Mouse (Mus musculus) ES-E14 (cell line): ENCODE results near the gene Nop2. TPM values are rescaled to one million over a fixed set of nuclear protein-coding genes. Genes with fewer than 3 reads are reported as not detected.

ENCODE experiments used
- DNase-seq: peaks from one replicate; pipeline ENCODE4 v3.0.0-alpha.2; 2013; ENCODE audit warnings: low read depth, low spot score
- H3K27ac ChIP-seq: 2 replicates; pipeline ENCODE4 v1.5.1; 2012; ENCODE audit warnings: low read depth, mild to moderate bottlenecking, low read length, moderate library complexity, mixed read lengths; ENCODE audit not compliant: poor library complexity, insufficient read depth, severe bottlenecking
- H3K36me3 ChIP-seq: 2 replicates; pipeline ENCODE4 v1.6.1; 2012; ENCODE audit warnings: mild to moderate bottlenecking, low read length, moderate library complexity, mixed read lengths; ENCODE audit not compliant: control insufficient read depth, poor library complexity, insufficient read depth, severe bottlenecking
- H3K4me1 ChIP-seq, 2 experiments: fragments of 150-350 bp in 1 of 2; sonication (generic) in 1 of 2; 2 replicates each; pipeline ENCODE4 v1.6.1; 2012; ENCODE audit warnings: low read length in 2 of 2, mild to moderate bottlenecking in 1 of 2, mixed read lengths in 1 of 2; ENCODE audit not compliant: control insufficient read depth in 2 of 2, insufficient read depth in 2 of 2, poor library complexity in 1 of 2
- H3K4me3 ChIP-seq, 2 experiments: fragments of 150-350 bp in 1 of 2; sonication (generic) in 1 of 2; 2 replicates each; pipeline ENCODE4 v1.5.1; 2012; ENCODE audit warnings: low read length in 2 of 2, low read depth in 1 of 2, mild to moderate bottlenecking in 1 of 2, mixed read lengths in 1 of 2; ENCODE audit not compliant: insufficient read depth in 1 of 2, poor library complexity in 1 of 2, severe bottlenecking in 1 of 2
- H3K9ac ChIP-seq: 2 replicates; pipeline ENCODE4 v1.6.1; 2012; ENCODE audit warnings: low read depth, mild to moderate bottlenecking, low read length, mixed read lengths; ENCODE audit not compliant: poor library complexity, insufficient read depth, severe bottlenecking
- H3K9me3 ChIP-seq: fragments of 150-350 bp; sonication (generic); 2 replicates; pipeline ENCODE4 v1.6.1; 2012; ENCODE audit warnings: low read depth, mild to moderate bottlenecking, low read length; ENCODE audit not compliant: control insufficient read depth, insufficient read depth
- CHD2 ChIP-seq: IDR thresholded peaks from 2 replicates; pipeline ENCODE4 v1.6.1; 2014; ENCODE audit warnings: mild to moderate bottlenecking, low read depth, low read length, inconsistent platforms
- HCFC1 ChIP-seq: IDR thresholded peaks from 2 replicates; pipeline ENCODE4 v1.6.1; 2012; ENCODE audit warnings: low read length, inconsistent platforms, borderline replicate concordance; ENCODE audit not compliant: insufficient read depth
- MAFK ChIP-seq: IDR thresholded peaks from 2 replicates; pipeline ENCODE4 v1.6.1; 2014; ENCODE audit warnings: mild to moderate bottlenecking, low read depth, low read length, inconsistent platforms; ENCODE audit not compliant: insufficient read depth
- ZC3H11A ChIP-seq: IDR thresholded peaks from 2 replicates; pipeline ENCODE4 v1.6.1; 2012; ENCODE audit warnings: low read depth, mild to moderate bottlenecking, inconsistent platforms, low read length, borderline replicate concordance
- ZNF384 ChIP-seq: IDR thresholded peaks from 2 replicates; pipeline ENCODE4 v1.6.1; 2012; ENCODE audit warnings: low read depth, low read length, inconsistent platforms
- in situ Hi-C, 2 experiments: fragments of 600-800 bp; cut with MboI; formaldehyde crosslinking; loops; one replicate each; pipeline ENCODE4 v1.15.1; 2025; ENCODE audit warnings: low sequenced_read_pairs in 2 of 2, inconsistent platforms in 1 of 2; ENCODE audit not compliant: unreplicated experiment in 2 of 2
- total RNA-seq: library from RNA; depleted of rRNA; stranded (reverse); fragments of 300-350 nt; gene quantifications from 2 replicates; pipeline ENCODE4 v1.2.3, GENCODE M21; 2012

The Nop2 gene
- total RNA-seq, 1 experiment, result 174 TPM

DNA sequence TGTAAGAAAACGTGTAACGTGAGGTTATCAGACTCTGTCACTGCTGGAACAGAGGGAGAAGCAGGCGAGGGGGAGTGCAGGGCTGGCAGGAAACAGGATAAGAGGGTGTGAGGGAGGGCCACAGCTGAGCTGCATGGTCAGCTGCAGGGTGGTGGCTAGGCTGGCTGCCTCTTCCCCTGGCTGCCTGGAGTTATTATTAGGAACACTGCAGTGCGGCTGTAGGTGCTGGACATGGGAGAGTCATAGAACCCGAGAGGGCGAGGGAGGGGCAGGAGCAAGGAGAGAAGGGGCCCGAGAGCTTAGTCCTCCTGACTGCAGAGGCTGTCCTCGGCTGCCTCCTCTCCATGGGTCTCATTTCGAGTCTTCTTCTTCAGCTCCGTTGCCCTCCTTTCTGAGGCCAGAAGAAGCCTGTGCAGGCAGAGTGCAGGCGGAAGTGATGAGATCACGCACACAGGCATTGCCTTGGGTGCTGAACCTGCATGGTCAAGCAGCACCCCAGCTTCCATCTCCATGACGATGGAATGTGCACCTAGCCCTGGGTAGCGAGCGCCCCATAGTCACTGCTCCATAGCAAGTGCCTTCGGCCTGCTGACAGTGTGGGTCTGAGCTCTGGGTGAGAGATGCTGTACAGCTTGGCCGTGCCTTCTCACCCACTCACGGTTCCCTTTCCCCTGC, 16.7 kb downstream of the Nop2 start:
- no peak for DNase-seq
- Histone ChIP-seq H3K27ac (no peak overlapping the region), H3K4me3 (peak overlapping the region in 1 of 2 experiments; percentile 5; a peak in 1 of 4 replicates), H3K36me3 (peaks cover 12% of the 10 kb centered on the region), H3K9ac (no peak overlapping the region), H3K4me1 (peaks cover 4 to 32% of the 10 kb centered on the region in 2 experiments; a peak in 2 of 4 replicates), H3K9me3 (no peaks in the 10 kb centered on the region)
- in situ Hi-C loops, result no loop called here
- TF ChIP-seq MAFK, result no peak
- TF ChIP-seq ZNF384, result no peak
- no peak for TF ChIP-seq ZC3H11A
- no peak for TF ChIP-seq CHD2
- no peak for TF ChIP-seq HCFC1

DNA sequence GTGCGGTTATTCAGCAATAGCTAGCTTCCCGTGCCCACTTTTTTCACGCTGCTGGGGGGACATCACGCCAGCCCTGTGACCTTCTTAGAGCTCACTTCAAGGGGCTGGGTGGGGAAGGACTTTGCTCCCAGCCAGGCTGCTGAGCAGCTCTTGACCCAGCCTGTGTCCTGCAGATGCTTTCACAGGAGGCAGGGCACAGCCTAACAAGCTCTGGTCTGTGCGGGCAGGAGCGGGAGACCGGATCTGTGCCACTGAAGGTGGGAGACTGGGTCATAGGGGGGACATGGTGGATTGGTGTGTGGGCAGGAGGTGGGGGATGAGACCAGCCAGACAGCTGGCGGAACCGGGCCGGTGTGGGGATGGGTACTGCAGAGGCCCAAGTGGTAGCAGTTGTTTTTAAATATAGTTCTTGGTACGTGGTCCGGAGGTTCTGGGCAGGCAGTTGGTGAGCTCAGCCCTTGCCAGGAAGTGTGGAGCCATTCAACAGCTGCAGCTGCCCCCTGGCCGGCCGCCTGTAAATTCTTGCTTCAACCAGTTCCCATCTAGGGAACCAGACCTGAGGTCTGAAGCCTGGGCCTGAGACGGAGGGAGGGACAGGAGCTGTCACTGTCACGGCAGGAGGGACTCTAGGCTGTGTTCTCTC, 17.3 kb downstream of the Nop2 start:
- Histone ChIP-seq H3K4me3 (no peak overlapping the region), H3K9ac (no peak overlapping the region), H3K9me3 (no peaks in the 10 kb centered on the region), H3K36me3 (peaks cover 7% of the 10 kb centered on the region), H3K27ac (no peak overlapping the region), H3K4me1 (peaks cover 4 to 31% of the 10 kb centered on the region in 2 experiments; a peak in 2 of 4 replicates)
- no peak for DNase-seq
- in situ Hi-C loops, result no loop called here
- no peak for TF ChIP-seq HCFC1
- TF ChIP-seq ZC3H11A, result no peak
- no peak for TF ChIP-seq CHD2
- no peak for TF ChIP-seq ZNF384
- TF ChIP-seq MAFK, result no peak

DNA sequence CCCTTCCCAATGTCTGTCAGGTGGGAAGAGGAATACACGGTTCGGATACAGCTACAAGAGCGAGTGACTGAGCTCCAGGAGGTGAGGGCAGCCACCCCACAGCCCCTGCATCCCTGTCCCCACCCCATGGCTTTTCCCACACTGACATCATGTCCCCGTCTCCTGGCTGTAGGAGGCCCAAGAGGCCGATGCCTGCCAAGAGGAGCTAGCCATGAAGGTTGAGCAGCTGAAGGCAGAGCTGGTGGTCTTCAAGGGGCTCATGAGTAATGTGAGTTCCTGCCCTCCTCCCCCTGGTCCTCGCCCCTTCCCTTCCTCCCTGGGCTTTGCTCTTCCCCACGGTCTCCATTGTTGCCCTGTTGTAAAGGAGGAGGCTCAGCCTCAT, 17.9 kb downstream of the Nop2 start:
- in situ Hi-C loops, result no loop called here
- no peak for TF ChIP-seq CHD2
- TF ChIP-seq HCFC1, result no peak
- Histone ChIP-seq H3K27ac (no peak overlapping the region), H3K9me3 (no peaks in the 10 kb centered on the region), H3K4me1 (peaks cover 4 to 29% of the 10 kb centered on the region in 2 experiments; a peak in 2 of 4 replicates), H3K9ac (no peak overlapping the region), H3K4me3 (no peak overlapping the region), H3K36me3 (peaks cover 2% of the 10 kb centered on the region; the same call in 1 of the 2 replicates)
- DNase-seq, result no peak

DNA sequence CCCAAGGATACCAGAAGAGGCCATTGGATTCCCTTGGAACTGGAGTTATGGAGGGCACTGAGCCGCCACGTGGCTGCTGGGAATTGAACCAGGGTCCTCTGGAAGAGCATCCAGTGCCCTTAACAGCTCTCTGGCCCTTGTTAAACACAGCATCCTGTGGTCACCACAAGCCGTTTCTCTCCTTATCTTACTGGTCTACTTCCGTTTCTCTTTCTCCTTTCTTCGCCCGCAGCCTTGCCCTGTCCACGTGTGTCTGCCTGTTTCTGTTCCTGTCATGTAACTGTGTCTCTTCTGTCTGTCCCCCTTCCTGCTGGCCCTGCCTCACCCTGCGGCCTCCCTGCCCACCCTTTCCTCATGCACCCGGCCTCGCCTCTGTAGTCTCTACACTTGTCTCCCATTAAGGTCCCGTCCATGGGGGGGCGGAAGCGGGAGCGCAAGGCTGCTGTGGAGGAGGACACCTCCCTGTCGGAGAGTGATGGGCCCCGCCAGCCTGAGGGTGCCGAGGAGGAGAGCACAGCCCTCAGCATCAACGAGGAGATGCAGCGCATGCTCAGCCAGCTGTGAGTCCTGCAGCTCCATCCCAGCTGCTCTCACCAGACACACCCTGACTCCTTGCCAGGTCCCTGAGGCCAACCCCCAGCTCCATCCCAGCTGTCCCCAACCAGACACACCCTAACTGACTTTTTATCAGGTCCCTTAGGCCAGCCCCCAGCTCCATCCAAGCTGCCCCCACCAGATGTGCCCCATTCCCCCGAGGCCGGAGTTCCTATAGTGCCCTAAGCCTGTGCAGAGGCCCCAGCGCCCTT, 20.7 kb downstream of the Nop2 start:
- peaks cover 4 to 23% of the 10 kb centered on the region in 2 experiments; a peak in 2 of 4 replicates for H3K4me1 ChIP-seq
- TF ChIP-seq CHD2, result no peak
- TF ChIP-seq ZNF384, result no peak
- no peak for TF ChIP-seq MAFK
- no peak for TF ChIP-seq HCFC1
- TF ChIP-seq ZC3H11A, result no peak
- peaks cover 2% of the 10 kb centered on the region; the same call in 1 of the 2 replicates for H3K36me3 ChIP-seq
- no peak overlapping the region for H3K27ac ChIP-seq
- H3K9me3 ChIP-seq, result no peaks in the 10 kb centered on the region
- no peak for DNase-seq
- in situ Hi-C loops, result no loop called here
- H3K4me3 ChIP-seq, result peak overlapping the region in 1 of 2 experiments; percentile 18; a peak in 3 of 4 replicates
- no peak overlapping the region for H3K9ac ChIP-seq
